Mouse (Mus musculus): ENCODE data around the gene Idh3a. TPM values are rescaled to one million over a fixed set of nuclear protein-coding genes. Genes with fewer than 3 reads are reported as not detected.

The Idh3a gene
- total and polyA plus RNA-seq, 2 experiments from 2014 or later: 407 to 840 TPM

DNA sequence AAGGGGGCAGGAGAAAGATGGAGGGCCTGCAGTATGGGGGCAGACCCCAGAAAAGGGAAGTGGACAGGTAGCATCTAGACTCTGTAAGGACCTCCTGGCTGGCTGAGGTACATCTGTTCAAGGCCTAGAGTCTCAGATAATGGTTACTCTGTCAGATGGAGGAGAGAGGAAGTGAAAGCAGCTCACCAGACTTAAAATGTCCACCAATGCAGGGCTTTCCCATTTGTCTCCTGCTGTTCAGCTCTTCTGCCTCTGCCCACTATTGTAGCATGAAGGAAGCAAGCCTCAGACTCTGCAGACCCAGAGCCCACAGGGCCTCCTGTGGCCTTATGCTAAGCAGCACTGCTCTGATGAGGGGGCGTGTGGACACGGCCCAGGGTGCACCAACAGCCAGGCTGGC is 31.1 kb upstream of the Idh3a start:
- DNase-seq (ENCODE audit: low spot score) (no peak), ATAC-seq (ENCODE audit: insufficient read depth, low read depth) (no peak)
- Histone ChIP-seq H3K27me3 (ENCODE audit: control insufficient read depth, insufficient read depth, low read length) (no peaks in the 10 kb centered on the region), H3K27ac (ENCODE audit: low read depth) (no peak overlapping the region), H3K4me2 (ENCODE audit: low read depth, low read length) (no peak overlapping the region), H3K36me3 (replicated peaks; ENCODE audit: control insufficient read depth, insufficient read depth, low read length) (no peaks in the 10 kb centered on the region), H3K9me3 (replicated peaks; ENCODE audit: control insufficient read depth, low read length) (no peaks in the 10 kb centered on the region), H3K4me1 (ENCODE audit: control insufficient read depth, insufficient read depth) (no peaks in the 10 kb centered on the region), H3K9ac (replicated peaks; ENCODE audit: low read depth, low read length) (no peak overlapping the region), H3K4me3 (ENCODE audit: low read depth, low read length) (no peak overlapping the region)
- TF ChIP-seq EP300 (IDR thresholded peaks at IDR 0.05; ENCODE audit: low read depth): no peak
- WGBS: 83% methylated on average over 2 of the region's 2 CpGs

DNA sequence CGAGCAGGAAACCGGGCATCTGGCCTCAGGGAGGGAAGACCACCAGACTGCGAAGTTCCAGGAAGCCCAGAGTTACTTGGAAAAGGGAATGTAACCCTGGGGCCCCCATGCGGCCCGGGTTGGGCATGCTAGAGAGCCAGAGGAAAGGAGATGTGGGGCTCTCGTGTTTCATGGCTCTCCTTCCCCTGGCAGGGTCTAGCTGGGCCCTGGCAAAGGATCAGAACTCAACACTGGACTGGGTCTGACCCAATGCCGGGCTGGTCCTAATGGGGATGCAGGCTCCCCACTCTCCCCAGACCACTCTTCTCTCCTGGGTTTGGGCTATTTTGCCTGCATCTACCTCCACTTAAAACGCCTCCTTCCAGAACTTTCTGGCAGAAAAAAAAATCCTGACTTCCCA is 27.4 kb upstream of the Idh3a start:
- ATAC-seq (ENCODE audit: insufficient read depth, low read depth): no peak
- H3K27ac ChIP-seq (ENCODE audit: low read depth): no peak overlapping the region
- no peak overlapping the region for H3K9ac ChIP-seq (replicated peaks; ENCODE audit: low read depth, low read length)
- H3K36me3 ChIP-seq (replicated peaks; ENCODE audit: control insufficient read depth, insufficient read depth, low read length): no peaks in the 10 kb centered on the region
- no peak overlapping the region for H3K4me2 ChIP-seq (ENCODE audit: low read depth, low read length)
- no peaks in the 10 kb centered on the region for H3K27me3 ChIP-seq (ENCODE audit: control insufficient read depth, insufficient read depth, low read length)
- H3K4me1 ChIP-seq (ENCODE audit: control insufficient read depth, insufficient read depth): no peaks in the 10 kb centered on the region
- TF ChIP-seq EP300 (IDR thresholded peaks at IDR 0.05; ENCODE audit: low read depth) (no peak), CTCF (IDR thresholded peaks at IDR 0.05; ENCODE audit: low read depth) (no peak)
- no peak overlapping the region for H3K4me3 ChIP-seq (ENCODE audit: low read depth, low read length)
- no peaks in the 10 kb centered on the region for H3K9me3 ChIP-seq (replicated peaks; ENCODE audit: control insufficient read depth, low read length)
- no peak for DNase-seq (ENCODE audit: low spot score)
- WGBS: 86% methylated on average over 8 of the region's 8 CpGs

DNA sequence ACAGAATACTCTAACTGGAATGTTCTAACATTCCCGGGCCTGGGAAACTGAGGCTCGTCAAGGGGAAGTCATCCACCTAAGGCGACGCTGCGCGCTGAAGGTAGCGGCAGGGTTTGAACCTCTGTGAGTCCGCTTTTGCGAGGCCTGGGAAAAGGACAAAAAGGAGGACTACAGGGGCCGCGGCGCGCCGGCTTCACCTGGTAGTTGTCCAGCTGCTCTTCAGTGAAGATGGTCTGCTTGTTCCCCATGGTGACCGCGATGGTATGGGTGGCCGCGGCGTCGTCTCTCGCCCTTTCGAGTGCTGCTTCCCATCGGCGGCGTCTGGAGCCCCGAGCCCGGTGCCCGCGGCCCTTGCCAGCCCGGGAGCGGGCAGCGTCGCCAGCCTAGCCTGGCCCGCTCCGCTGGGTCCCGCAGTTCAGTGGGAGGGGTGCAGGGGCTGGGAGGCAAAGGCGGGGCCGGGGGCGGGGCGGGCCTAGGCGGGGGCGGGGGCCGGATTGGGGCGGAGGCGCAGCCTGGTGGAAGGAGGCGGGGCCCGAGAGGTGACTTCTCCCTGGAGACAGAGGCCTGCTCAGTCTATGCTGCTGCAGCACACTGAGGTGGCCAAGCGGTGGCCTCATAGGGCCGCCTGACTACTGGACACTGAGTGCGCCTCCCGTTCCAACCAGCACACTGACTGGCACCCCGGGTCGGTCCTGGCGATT is 26.2 kb upstream of the Idh3a start, which contains the start of gene Cib2:
TSS of gene Cib2 (minus strand) at position 448 of the 701 bp plus-strand sequence.
- TF ChIP-seq CTCF (IDR thresholded peaks at IDR 0.05; ENCODE audit: low read depth) (peak; percentile 36), EP300 (IDR thresholded peaks at IDR 0.05; ENCODE audit: low read depth) (no peak)
- peak within 1 kb of the TSS; percentile 55 for H3K4me3 ChIP-seq (ENCODE audit: low read depth, low read length)
- H3K4me1 ChIP-seq (ENCODE audit: control insufficient read depth, insufficient read depth): no peaks in the 10 kb centered on the region
- no peaks in the 10 kb centered on the region for H3K36me3 ChIP-seq (replicated peaks; ENCODE audit: control insufficient read depth, insufficient read depth, low read length)
- no peaks in the 10 kb centered on the region for H3K9me3 ChIP-seq (replicated peaks; ENCODE audit: control insufficient read depth, low read length)
- peak; percentile 98 for ATAC-seq (ENCODE audit: insufficient read depth, low read depth)
- peak within 1 kb of the TSS; percentile 86 for H3K4me2 ChIP-seq (ENCODE audit: low read depth, low read length)
- no peaks in the 10 kb centered on the region for H3K27me3 ChIP-seq (ENCODE audit: control insufficient read depth, insufficient read depth, low read length)
- DNase-seq (ENCODE audit: low spot score): peak; percentile 85
- H3K9ac ChIP-seq (replicated peaks; ENCODE audit: low read depth, low read length): 0 out of 2 replicates have a peak within 1 kb of the TSS, but pooled peaks have one; percentile 37
- H3K27ac ChIP-seq (ENCODE audit: low read depth): no peak within 1 kb of the TSS
- under 1% methylated on average over 47 of the region's 54 CpGs for WGBS

DNA sequence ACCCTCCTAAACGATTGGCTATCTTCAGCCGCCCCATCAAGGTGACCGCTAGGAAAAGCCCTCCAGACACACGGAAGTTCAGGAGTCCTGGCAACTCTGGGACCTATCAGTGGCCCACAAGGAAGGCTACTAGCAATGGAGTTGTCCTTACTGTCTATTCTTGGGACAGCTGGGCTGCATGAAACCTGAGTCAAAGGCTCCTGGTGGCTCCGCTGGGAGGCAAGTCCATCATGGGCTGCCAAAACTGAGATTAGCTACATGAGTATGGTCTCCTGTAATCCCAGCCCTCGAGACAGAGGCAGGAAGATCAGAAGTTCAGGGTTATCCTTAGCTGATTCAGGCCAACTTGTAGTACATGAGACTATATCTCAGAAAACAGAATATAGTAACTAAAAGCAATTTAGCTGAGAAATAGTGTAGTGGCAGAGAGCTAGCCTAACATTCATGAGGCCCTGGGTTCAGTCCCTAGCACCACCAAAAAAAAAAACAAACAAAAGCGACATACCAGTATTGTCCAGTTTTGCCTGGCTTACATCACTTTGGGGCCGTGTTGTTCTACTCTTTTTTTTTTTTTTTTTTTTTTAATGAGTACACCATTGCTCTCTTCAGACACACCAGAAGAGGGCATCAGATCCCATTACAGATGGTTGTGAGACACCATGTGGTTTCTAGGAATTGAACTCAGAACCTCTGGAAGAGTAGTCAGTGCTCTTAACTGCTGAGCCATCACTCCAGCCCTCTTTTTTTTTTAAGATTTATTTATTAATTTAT is 25.1 kb upstream of the Idh3a start:
- TF ChIP-seq EP300 (IDR thresholded peaks at IDR 0.05; ENCODE audit: low read depth) (no peak), CTCF (IDR thresholded peaks at IDR 0.05; ENCODE audit: low read depth) (no peak)

DNA sequence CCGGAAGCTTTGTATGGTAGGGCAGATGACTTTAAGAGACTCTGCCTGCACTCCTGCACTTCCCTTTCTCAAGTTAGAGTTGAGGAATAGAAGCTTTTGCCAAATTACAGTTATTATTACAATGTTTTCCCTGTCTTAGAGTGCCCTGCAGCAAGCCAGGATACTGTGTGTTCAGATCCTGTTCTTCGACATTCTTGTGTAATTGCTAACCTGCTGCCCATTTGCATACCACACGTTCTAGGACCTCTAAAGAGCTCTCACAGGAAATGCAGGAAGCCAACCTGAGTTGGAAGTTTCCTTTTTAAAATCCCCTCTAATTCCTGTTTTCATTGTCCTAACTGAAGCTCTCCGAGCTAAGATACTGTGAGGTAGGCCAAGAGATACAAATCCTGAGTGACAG is 19.2 kb upstream of the Idh3a start:
- ATAC-seq (ENCODE audit: insufficient read depth, low read depth) (no peak), DNase-seq (ENCODE audit: low spot score) (no peak)
- TF ChIP-seq CTCF (IDR thresholded peaks at IDR 0.05; ENCODE audit: low read depth): no peak
- no peak for TF ChIP-seq EP300 (IDR thresholded peaks at IDR 0.05; ENCODE audit: low read depth)
- no peak overlapping the region for H3K4me3 ChIP-seq (ENCODE audit: low read depth, low read length)
- no peaks in the 10 kb centered on the region for H3K4me1 ChIP-seq (ENCODE audit: control insufficient read depth, insufficient read depth)
- H3K9me3 ChIP-seq (replicated peaks; ENCODE audit: control insufficient read depth, low read length): no peaks in the 10 kb centered on the region
- no peak overlapping the region for H3K27ac ChIP-seq (ENCODE audit: low read depth)
- 47% methylated on average over 4 of the region's 4 CpGs for WGBS
- no peaks in the 10 kb centered on the region for H3K27me3 ChIP-seq (ENCODE audit: control insufficient read depth, insufficient read depth, low read length)
- H3K9ac ChIP-seq (replicated peaks; ENCODE audit: low read depth, low read length): no peak overlapping the region
- no peak overlapping the region for H3K4me2 ChIP-seq (ENCODE audit: low read depth, low read length)
- no peaks in the 10 kb centered on the region for H3K36me3 ChIP-seq (replicated peaks; ENCODE audit: control insufficient read depth, insufficient read depth, low read length)

More for the DNA sequence above, 25.1 kb upstream of the Idh3a start:
- no peak for DNase-seq (ENCODE audit: low spot score)
- no peak overlapping the region for H3K4me2 ChIP-seq (ENCODE audit: low read depth, low read length)
- no peaks in the 10 kb centered on the region for H3K9me3 ChIP-seq (replicated peaks; ENCODE audit: control insufficient read depth, low read length)
- no peaks in the 10 kb centered on the region for H3K36me3 ChIP-seq (replicated peaks; ENCODE audit: control insufficient read depth, insufficient read depth, low read length)
- no peaks in the 10 kb centered on the region for H3K27me3 ChIP-seq (ENCODE audit: control insufficient read depth, insufficient read depth, low read length)
- ATAC-seq (ENCODE audit: insufficient read depth, low read depth): no peak
- H3K27ac ChIP-seq (ENCODE audit: low read depth): no peak overlapping the region
- H3K9ac ChIP-seq (replicated peaks; ENCODE audit: low read depth, low read length): no peak overlapping the region
- H3K4me1 ChIP-seq (ENCODE audit: control insufficient read depth, insufficient read depth): no peaks in the 10 kb centered on the region
- WGBS: 78% methylated on average over 8 of the region's 8 CpGs
- no peak overlapping the region for H3K4me3 ChIP-seq (ENCODE audit: low read depth, low read length)
